Mouse (Mus musculus) CH12.LX (cell line): ENCODE measurements at regions not wholly inside any gene's neighbourhood (a gene's known extent, or its start where the extent isn't known, plus 50 kb on each side); places are given as distances from the start of the nearest gene placed in this dataset.

ENCODE experiments used
- DNase-seq: peaks from one replicate; pipeline ENCODE4 v3.0.0-alpha.2; 2013; ENCODE audit errors: extremely low read depth
- H3K27ac ChIP-seq: 2 replicates; pipeline ENCODE4 v1.5.1; 2012; ENCODE audit warnings: low read depth, mild to moderate bottlenecking, control low read depth, moderate library complexity; ENCODE audit not compliant: insufficient read depth
- H3K27me3 ChIP-seq: replicated peaks from 2 replicates; pipeline ENCODE3; 2012; ENCODE audit warnings: inconsistent platforms
- H3K36me3 ChIP-seq, 2 experiments: replicated peaks in 1 of 2; 2 replicates each; pipeline versions ENCODE3 to v1.6.1; 2012; ENCODE audit warnings: inconsistent platforms in 1 of 2, low read length in 1 of 2, mild to moderate bottlenecking in 1 of 2, mixed read lengths in 1 of 2, moderate library complexity in 1 of 2; ENCODE audit not compliant: control insufficient read depth in 1 of 2, insufficient read depth in 1 of 2
- H3K4me1 ChIP-seq, 2 experiments: 2 replicates each; pipeline ENCODE4 v1.6.1; 2012; ENCODE audit warnings: inconsistent platforms in 1 of 2, moderate library complexity in 1 of 2; ENCODE audit not compliant: insufficient read depth in 2 of 2, control insufficient read depth in 1 of 2
- H3K4me2 ChIP-seq: 2 replicates; pipeline ENCODE4 v1.6.1; 2012; ENCODE audit warnings: low read depth, mild to moderate bottlenecking, control low read depth; ENCODE audit not compliant: poor library complexity, insufficient read depth, severe bottlenecking
- H3K4me3 ChIP-seq, 3 experiments: fragments of 150-350 bp in 1 of 3; sonication (generic) in 1 of 3; replicated peaks in 1 of 3; 2 replicates each; pipeline versions ENCODE3 to v1.5.1; 2011 to 2012; ENCODE audit warnings: low read depth in 2 of 3, low read length in 2 of 3, mild to moderate bottlenecking in 2 of 3, moderate library complexity in 2 of 3, control low read depth in 1 of 3, improper control_type of control experiment in 1 of 3, inconsistent platforms in 1 of 3, mixed read lengths in 1 of 3; ENCODE audit not compliant: poor library complexity in 1 of 3
- H3K79me2 ChIP-seq: replicated peaks from 2 replicates; pipeline ENCODE4 v1.6.1; 2012; ENCODE audit warnings: mild to moderate bottlenecking, moderate library complexity; ENCODE audit not compliant: control insufficient read depth, poor library complexity, insufficient read depth, severe bottlenecking; ENCODE audit errors: extremely low read depth
- H3K9ac ChIP-seq: 2 replicates; pipeline ENCODE4 v1.6.1; 2012; ENCODE audit warnings: low read depth, mild to moderate bottlenecking, control low read depth, moderate library complexity; ENCODE audit not compliant: insufficient read depth
- H3K9me3 ChIP-seq: replicated peaks from 2 replicates; pipeline ENCODE3; 2012; ENCODE audit warnings: low read length, inconsistent platforms, mixed read lengths
- BHLHE40 ChIP-seq: IDR thresholded peaks from 2 replicates; pipeline ENCODE4 v1.6.1; 2011; ENCODE audit warnings: mild to moderate bottlenecking, low read depth, low read length, improper control_type of control experiment
- CTCF ChIP-seq, 2 experiments: IDR thresholded peaks in 1 of 2; conservative IDR thresholded peaks in 1 of 2; 2 replicates each; pipeline ENCODE4 v1.5.1; 2011 to 2012; ENCODE audit warnings: low read depth in 2 of 2, low read length in 2 of 2, improper control_type of control experiment in 1 of 2, inconsistent platforms in 1 of 2, mild to moderate bottlenecking in 1 of 2, moderate library complexity in 1 of 2
- E2F4 ChIP-seq: IDR thresholded peaks from 2 replicates; pipeline ENCODE4 v1.6.1; 2011; ENCODE audit warnings: low read depth, low read length, improper control_type of control experiment; ENCODE audit not compliant: insufficient replicate concordance
- EP300 ChIP-seq: IDR thresholded peaks from 2 replicates; pipeline ENCODE4 v1.6.1; 2011; ENCODE audit warnings: low read length, improper control_type of control experiment
- ETS1 ChIP-seq: conservative IDR thresholded peaks from 2 replicates; pipeline ENCODE4 v1.6.1; 2012; ENCODE audit warnings: low read depth, mild to moderate bottlenecking, inconsistent platforms, low read length, improper control_type of control experiment, moderate library complexity
- HCFC1 ChIP-seq: IDR thresholded peaks from 2 replicates; pipeline ENCODE4 v1.6.1; 2012; ENCODE audit warnings: low read depth, mild to moderate bottlenecking, inconsistent platforms, low read length, improper control_type of control experiment
- KAT2A ChIP-seq: IDR thresholded peaks from 2 replicates; pipeline ENCODE4 v1.6.1; 2012; ENCODE audit warnings: low read length, improper control_type of control experiment, inconsistent platforms; ENCODE audit not compliant: insufficient replicate concordance
- MAFK ChIP-seq: IDR thresholded peaks from 2 replicates; pipeline ENCODE4 v1.6.1; 2011; ENCODE audit warnings: low read length, improper control_type of control experiment; ENCODE audit not compliant: insufficient replicate concordance
- MAX ChIP-seq: IDR thresholded peaks from 2 replicates; pipeline ENCODE4 v1.6.1; 2011; ENCODE audit warnings: low read length, improper control_type of control experiment
- MEF2A ChIP-seq: IDR thresholded peaks from 2 replicates; pipeline ENCODE4 v1.6.1; 2014; ENCODE audit warnings: low read depth, mild to moderate bottlenecking, inconsistent platforms, low read length, improper control_type of control experiment, borderline replicate concordance
- MYC ChIP-seq: IDR thresholded peaks from 2 replicates; pipeline ENCODE4 v1.6.1; 2011; ENCODE audit warnings: low read depth, mild to moderate bottlenecking, improper control_type of control experiment, low read length
- NELFE ChIP-seq: IDR thresholded peaks from 2 replicates; pipeline ENCODE4 v1.6.1; 2011; ENCODE audit warnings: low read depth, low read length, improper control_type of control experiment
- RAD21 ChIP-seq: IDR thresholded peaks from 2 replicates; pipeline ENCODE4 v1.6.1; 2011; ENCODE audit warnings: low read depth, mild to moderate bottlenecking, low read length, improper control_type of control experiment, moderate library complexity
- RCOR1 ChIP-seq: conservative IDR thresholded peaks from 2 replicates; pipeline ENCODE4 v1.6.1; 2012; ENCODE audit warnings: low read depth, mild to moderate bottlenecking, inconsistent platforms, low read length, improper control_type of control experiment
- USF1 ChIP-seq: IDR thresholded peaks from 2 replicates; pipeline ENCODE4 v1.6.1; 2014; ENCODE audit warnings: low read depth, mild to moderate bottlenecking, inconsistent platforms, low read length, improper control_type of control experiment
- USF2 ChIP-seq: conservative IDR thresholded peaks from 2 replicates; pipeline ENCODE4 v1.6.1; 2011; ENCODE audit warnings: low read depth, low read length, improper control_type of control experiment
- ZNF384 ChIP-seq: IDR thresholded peaks from 2 replicates; pipeline ENCODE4 v1.6.1; 2012; ENCODE audit warnings: low read depth, low read length, improper control_type of control experiment, inconsistent platforms
- dilution Hi-C: fragments of 300-500 bp; cut with MboI; formaldehyde crosslinking; loops from 2 replicates; pipeline ENCODE4 v1.14.3; 2020; ENCODE audit warnings: low sequenced_read_pairs; ENCODE audit not compliant: extremely low pct_unique_long_range_greater_than_20kb, extremely low pct_ligation_motif_present
- in situ Hi-C: fragments of 300-500 bp; cut with MboI; formaldehyde crosslinking; loops from 3 replicates; pipeline ENCODE4 v1.14.3; 2019; ENCODE audit warnings: low sequenced_read_pairs, low pct_ligation_motif_present, low pct_unique_long_range_greater_than_20kb, mixed read lengths

DNA sequence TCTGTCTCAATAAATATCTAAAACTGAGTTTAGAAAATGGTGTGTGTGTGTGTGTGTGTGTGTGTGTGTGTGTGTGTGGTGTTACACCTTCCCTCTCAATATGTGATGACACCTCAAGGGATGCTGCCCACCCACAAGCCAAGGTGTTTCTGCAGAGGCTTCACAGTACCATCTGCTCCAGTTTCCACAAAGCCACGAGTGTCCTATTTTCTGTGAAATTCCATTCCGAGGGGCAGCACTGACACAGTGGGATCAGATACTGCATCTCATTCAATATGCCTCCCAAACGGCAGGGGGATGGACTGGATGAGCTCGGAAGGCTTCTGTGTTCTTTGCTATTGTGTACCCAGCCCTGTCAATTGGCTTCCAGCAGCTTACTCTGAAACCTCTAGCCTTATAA lies 78.5 kb downstream of the Spesp1 start:
- dilution Hi-C loops = no loop called here
- no peak overlapping the region for H3K9ac ChIP-seq
- H3K79me2 ChIP-seq = no peaks in the 10 kb centered on the region
- no peak for DNase-seq
- H3K4me1 ChIP-seq = peaks cover 3 to 9% of the 10 kb centered on the region in 2 experiments; a peak in 3 of 4 replicates
- no peak overlapping the region for H3K4me2 ChIP-seq
- no peak overlapping the region for H3K4me3 ChIP-seq
- in situ Hi-C loops = no loop called here
- no peaks in the 10 kb centered on the region for H3K9me3 ChIP-seq
- H3K27ac ChIP-seq = no peak overlapping the region
- no peaks in the 10 kb centered on the region for H3K36me3 ChIP-seq
- H3K27me3 ChIP-seq = no peaks in the 10 kb centered on the region
- TF ChIP-seq USF1 (no peak), USF2 (no peak)

DNA sequence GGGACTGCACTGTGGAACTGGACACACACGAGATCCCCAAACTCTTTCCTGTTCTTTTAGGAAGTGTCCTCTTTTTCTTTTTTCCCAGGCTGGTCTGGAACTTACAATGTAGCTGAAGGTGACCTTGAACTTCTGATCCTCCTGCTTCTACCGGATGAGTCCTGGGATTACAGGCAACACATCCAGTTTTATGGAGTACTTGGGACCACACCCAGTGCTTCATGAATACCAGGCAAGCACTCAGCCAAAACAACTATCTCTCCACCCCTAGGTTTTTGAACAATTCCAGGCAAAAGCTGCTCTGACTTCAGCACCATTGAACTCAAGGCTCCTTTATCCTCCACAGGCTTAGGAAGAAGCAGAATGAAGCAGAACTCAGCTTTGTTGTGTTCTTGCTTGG lies 79.7 kb downstream of the Spesp1 start:
- DNase-seq = no peak
- Histone ChIP-seq H3K4me2 (no peak overlapping the region), H3K27ac (no peak overlapping the region), H3K4me1 (peaks cover 6 to 17% of the 10 kb centered on the region in 2 experiments; a peak in 3 of 4 replicates), H3K4me3 (no peak overlapping the region), H3K9ac (no peak overlapping the region), H3K9me3 (no peaks in the 10 kb centered on the region), H3K36me3 (no peaks in the 10 kb centered on the region), H3K79me2 (no peaks in the 10 kb centered on the region), H3K27me3 (no peaks in the 10 kb centered on the region)
- TF ChIP-seq BHLHE40 (no peak), RAD21 (no peak), CTCF (conservative IDR thresholded peaks at IDR 0.05 in 1 of 2, IDR thresholded peaks at IDR 0.05 in 1 of 2; ENCODE audit: low read depth in 2 of 2, low read length in 2 of 2) (no peak), MAFK (no peak), EP300 (no peak), NELFE (no peak), HCFC1 (no peak), ZNF384 (no peak), RCOR1 (no peak), KAT2A (no peak), E2F4 (no peak), USF2 (no peak), MYC (no peak), ETS1 (no peak), MEF2A (no peak), MAX (no peak)
- dilution Hi-C loops (no loop called here), in situ Hi-C loops (no loop called here)
